Mouse (Mus musculus) cerebellum, adult (tissue): ENCODE measurements around the gene Ssb.

Experiments
- ATAC-seq: cut with Nextera tagmentation; 2 replicates; pipeline ENCODE4 v1.9.2; 2017; ENCODE audit warnings: mild to moderate bottlenecking, moderate library complexity, mixed read lengths; ENCODE audit not compliant: insufficient number of reproducible peaks, low FRiP score, low TSS enrichment

Ssb gene

GRCm38 (mm10) chr2:69861485-69862091 lies at the start of gene Ssb:
Gene Ssb (plus strand): TSS chr2:69861562.
- ATAC-seq: peak; percentile 92

GRCm38 (mm10) chr2:69816575-69816974 lies 44.8 kb upstream of the Ssb start:
- ATAC-seq: no peak

GRCm38 (mm10) chr2:69818350-69819085 lies 42.8 kb upstream of the Ssb start:
- ATAC-seq: no peak

- ATAC-seq: no peak
These were observed 41.2 kb upstream of the Ssb start for GRCm38 (mm10) chr2:69820201-69820600.

- no peak for ATAC-seq
These were observed 39.7 kb upstream of the Ssb start, which contains the start of gene Klhl23 for GRCm38 (mm10) chr2:69821711-69822110. Gene Klhl23 (plus strand): TSS chr2:69821944.

- peak; percentile 54 for ATAC-seq
These were observed 38.8 kb upstream of the Ssb start for GRCm38 (mm10) chr2:69822361-69823128.

GRCm38 (mm10) chr2:69823129-69823677 lies 38.2 kb upstream of the Ssb start:
- ATAC-seq: peak; percentile 64

- no peak for ATAC-seq
These were observed 35.5 kb upstream of the Ssb start for GRCm38 (mm10) chr2:69825898-69826297.

- ATAC-seq: peak; percentile 81
These were observed 35.0 kb upstream of the Ssb start for GRCm38 (mm10) chr2:69826380-69826779.

GRCm38 (mm10) chr2:69828031-69828430 lies 33.3 kb upstream of the Ssb start:
- no peak for ATAC-seq

GRCm38 (mm10) chr2:69829680-69830079 lies 31.7 kb upstream of the Ssb start:
- ATAC-seq: no peak

- ATAC-seq: no peak
These were observed 31.2 kb upstream of the Ssb start for GRCm38 (mm10) chr2:69830116-69830515.

GRCm38 (mm10) chr2:69837244-69837967 lies 24.0 kb upstream of the Ssb start:
- ATAC-seq: no peak

GRCm38 (mm10) chr2:69837996-69838395 lies 23.4 kb upstream of the Ssb start:
- no peak for ATAC-seq

GRCm38 (mm10) chr2:69838707-69839106 lies 22.7 kb upstream of the Ssb start:
- no peak for ATAC-seq

- ATAC-seq: no peak
These were observed 21.1 kb upstream of the Ssb start for GRCm38 (mm10) chr2:69840261-69840660.

- no peak for ATAC-seq
These were observed 12.1 kb upstream of the Ssb start for GRCm38 (mm10) chr2:69849215-69849614.

GRCm38 (mm10) chr2:69851427-69852058 lies 9.8 kb upstream of the Ssb start:
- ATAC-seq: 0 out of 2 replicates have a peak, but pooled peaks have one; percentile 6

- no peak for ATAC-seq
These were observed 5.0 kb upstream of the Ssb start for GRCm38 (mm10) chr2:69856392-69856791.

GRCm38 (mm10) chr2:69857882-69858281 lies 3.5 kb upstream of the Ssb start:
- no peak for ATAC-seq
